Mouse (Mus musculus) erythroblast, embryonic 14.5 days (primary cell): ENCODE measurements around the gene Ppp3ca. TPM values are rescaled to one million over a fixed set of nuclear protein-coding genes. Genes with fewer than 3 reads are reported as not detected.
"Not testable (repeated sequence)": the region's sequence is repeated elsewhere in the genome, so short reads cannot be mapped to it uniquely, and the experiment has no call there.

ENCODE experiments used
- H3K27me3 ChIP-seq: 2 replicates; pipeline ENCODE4 v1.6.1; 2012; ENCODE audit warnings: inconsistent platforms; ENCODE audit not compliant: control insufficient read depth
- H3K36me3 ChIP-seq: 2 replicates; pipeline ENCODE4 v1.6.1; 2012; ENCODE audit warnings: mild to moderate bottlenecking, inconsistent platforms; ENCODE audit not compliant: control insufficient read depth
- H3K4me1 ChIP-seq: 2 replicates; pipeline ENCODE4 v1.6.1; 2012; ENCODE audit warnings: inconsistent platforms; ENCODE audit not compliant: control insufficient read depth
- H3K4me3 ChIP-seq: replicated peaks from 2 replicates; pipeline ENCODE3; 2012; ENCODE audit warnings: moderate library complexity, mild to moderate bottlenecking, inconsistent platforms
- H3K9me3 ChIP-seq: 2 replicates; pipeline ENCODE4 v1.6.1; 2012; ENCODE audit warnings: low read length, inconsistent platforms, mixed read lengths; ENCODE audit not compliant: control insufficient read depth
- GATA1 ChIP-seq: IDR thresholded peaks from 2 replicates; pipeline ENCODE4 v1.6.1; 2012; ENCODE audit warnings: low read length, inconsistent platforms, mixed read lengths
- TAL1 ChIP-seq: IDR thresholded peaks from 3 replicates; pipeline ENCODE4 v1.6.1; 2012; ENCODE audit warnings: low read length, inconsistent platforms, mixed read lengths
- polyA plus RNA-seq: library from polyadenylated mRNA; stranded (reverse); fragments of >175 nt; gene quantifications from 2 replicates; pipeline ENCODE4 v1.2.3, GENCODE M21; 2012

Ppp3ca gene
- polyA plus RNA-seq, 1 experiment = 0.70 TPM

- no peaks in the 10 kb centered on the region for H3K27me3 ChIP-seq
- H3K9me3 ChIP-seq = no peaks in the 10 kb centered on the region
- H3K4me1 ChIP-seq = no peaks in the 10 kb centered on the region
- H3K4me3 ChIP-seq = no peak overlapping the region
- no peaks in the 10 kb centered on the region for H3K36me3 ChIP-seq
- TF ChIP-seq GATA1 (no peak), TAL1 (no peak)
Observed at GRCm38 (mm10) chr3:136682242-136682641, 12.3 kb downstream of the Ppp3ca start.

DNA sequence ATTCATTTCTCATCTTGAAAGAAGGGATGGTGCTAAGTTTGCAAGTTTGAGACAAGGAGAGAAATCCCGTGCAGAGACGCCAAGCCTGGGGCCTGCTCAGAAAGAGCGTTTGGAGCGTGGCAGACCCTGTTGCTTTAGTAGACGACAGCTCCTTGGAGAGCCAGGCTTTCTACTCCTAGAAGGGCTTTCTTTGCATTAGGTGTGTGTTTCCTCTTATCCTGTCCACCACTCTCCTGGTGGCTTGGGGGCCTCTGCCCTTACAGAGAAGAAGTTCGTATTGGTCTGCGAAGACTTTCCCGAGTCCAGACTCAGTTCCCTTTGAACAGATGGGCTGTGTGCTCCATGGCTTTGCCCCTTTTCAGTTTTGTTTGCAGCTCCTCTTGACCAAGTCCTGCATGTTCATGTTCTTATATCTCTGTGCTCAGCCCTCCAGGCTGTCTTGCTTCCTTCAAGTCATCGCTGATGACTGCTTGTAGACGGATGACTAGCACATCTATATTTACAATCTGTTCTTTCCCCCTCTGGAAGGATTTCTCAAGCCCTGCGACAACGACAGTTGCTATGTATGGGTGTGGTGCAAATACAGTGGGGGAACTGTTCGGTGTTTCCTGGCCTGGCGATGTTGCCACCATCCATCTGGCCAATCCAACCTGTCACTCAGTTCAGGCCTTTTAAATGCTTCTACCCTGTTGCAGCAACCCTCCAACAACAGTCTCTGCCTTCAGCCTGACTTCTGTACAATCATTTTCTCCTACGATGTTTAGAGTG is 14.5 kb downstream of the Ppp3ca start:
- TF ChIP-seq TAL1 (no peak), GATA1 (no peak)
- Histone ChIP-seq H3K27me3 (no peaks in the 10 kb centered on the region), H3K4me3 (no peak overlapping the region), H3K9me3 (no peaks in the 10 kb centered on the region), H3K36me3 (no peaks in the 10 kb centered on the region), H3K4me1 (no peaks in the 10 kb centered on the region)

GRCm38 (mm10) chr3:136686429-136686828 is 16.5 kb downstream of the Ppp3ca start:
- H3K27me3 ChIP-seq = no peaks in the 10 kb centered on the region
- no peak for TF ChIP-seq TAL1
- TF ChIP-seq GATA1 = no peak

GRCm38 (mm10) chr3:136688101-136688586 is 18.2 kb downstream of the Ppp3ca start:
- H3K4me3 ChIP-seq = no peak overlapping the region
- no peaks in the 10 kb centered on the region for H3K36me3 ChIP-seq
- no peaks in the 10 kb centered on the region for H3K9me3 ChIP-seq
- TF ChIP-seq TAL1 (no peak), GATA1 (no peak)
- H3K4me1 ChIP-seq = no peaks in the 10 kb centered on the region
- no peaks in the 10 kb centered on the region for H3K27me3 ChIP-seq

More at GRCm38 (mm10) chr3:136686429-136686828, 16.5 kb downstream of the Ppp3ca start:
- no peak overlapping the region for H3K4me3 ChIP-seq
- H3K4me1 ChIP-seq = no peaks in the 10 kb centered on the region
- H3K36me3 ChIP-seq = no peaks in the 10 kb centered on the region
- no peaks in the 10 kb centered on the region for H3K9me3 ChIP-seq

- no peaks in the 10 kb centered on the region for H3K27me3 ChIP-seq
- TF ChIP-seq GATA1 = no peak
- TF ChIP-seq TAL1 = no peak
- H3K4me1 ChIP-seq = no peaks in the 10 kb centered on the region
- H3K4me3 ChIP-seq = no peak overlapping the region
- H3K36me3 ChIP-seq = no peaks in the 10 kb centered on the region
- no peaks in the 10 kb centered on the region for H3K9me3 ChIP-seq
Observed at GRCm38 (mm10) chr3:136689793-136690543, 20.0 kb downstream of the Ppp3ca start.

- no peak overlapping the region for H3K4me3 ChIP-seq
Observed at GRCm38 (mm10) chr3:136691984-136692383, 22.1 kb downstream of the Ppp3ca start.

GRCm38 (mm10) chr3:136693547-136693946 is 23.6 kb downstream of the Ppp3ca start:
- H3K4me3 ChIP-seq = no peak overlapping the region
- H3K4me1 ChIP-seq = peaks cover 2% of the 10 kb centered on the region; the same call in 1 of the 2 replicates
- H3K36me3 ChIP-seq = no peaks in the 10 kb centered on the region
- H3K9me3 ChIP-seq = no peaks in the 10 kb centered on the region
- no peaks in the 10 kb centered on the region for H3K27me3 ChIP-seq
- no peak for TF ChIP-seq GATA1
- no peak for TF ChIP-seq TAL1

More at GRCm38 (mm10) chr3:136691984-136692383, 22.1 kb downstream of the Ppp3ca start:
- no peaks in the 10 kb centered on the region for H3K27me3 ChIP-seq
- no peak for TF ChIP-seq TAL1
- TF ChIP-seq GATA1 = no peak
- H3K9me3 ChIP-seq = no peaks in the 10 kb centered on the region
- H3K4me1 ChIP-seq = no peaks in the 10 kb centered on the region
- H3K36me3 ChIP-seq = no peaks in the 10 kb centered on the region

- H3K4me3 ChIP-seq = no peak overlapping the region
- H3K9me3 ChIP-seq = no peaks in the 10 kb centered on the region
- TF ChIP-seq GATA1 (no peak), TAL1 (no peak)
- no peaks in the 10 kb centered on the region for H3K27me3 ChIP-seq
- H3K36me3 ChIP-seq = no peaks in the 10 kb centered on the region
- peaks cover 2% of the 10 kb centered on the region; the same call in 1 of the 2 replicates for H3K4me1 ChIP-seq
Observed at GRCm38 (mm10) chr3:136697626-136698191, 27.8 kb downstream of the Ppp3ca start.

- H3K36me3 ChIP-seq, H3K4me1 ChIP-seq, H3K9me3 ChIP-seq, H3K4me3 ChIP-seq, H3K27me3 ChIP-seq: not testable (repeated sequence)
Observed at GRCm38 (mm10) chr3:136699711-136700110, 29.8 kb downstream of the Ppp3ca start.
